Mouse (Mus musculus): ENCODE data around the gene Bcar1. TPM values are rescaled to one million over a fixed set of nuclear protein-coding genes. Genes with fewer than 3 reads are reported as not detected.
A peak's percentile ranks its signal among the peaks of the same experiment; 100 is the strongest.

Gene Bcar1
- total RNA-seq, 2 experiments from 2014 or later, result 66.1 to 69.7 TPM

DNA sequence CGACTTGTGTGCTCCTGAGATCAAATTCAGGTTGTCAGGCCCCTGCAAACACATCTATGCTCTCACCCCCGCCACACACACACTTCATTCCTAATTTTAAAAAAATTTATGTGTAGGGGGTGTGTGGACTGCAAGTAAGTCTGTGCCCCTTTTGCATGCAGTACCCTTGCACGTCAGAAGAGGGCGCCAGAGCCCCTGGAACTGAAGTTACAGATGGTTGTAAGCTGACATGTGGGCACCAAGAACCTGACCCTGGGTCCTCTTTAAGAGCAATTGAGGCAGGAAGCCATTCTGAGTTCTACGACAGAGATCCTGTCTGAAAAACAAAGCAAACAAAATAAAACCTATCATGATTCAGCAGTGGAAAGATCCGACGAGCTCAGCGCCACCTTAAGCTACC lies 67.4 kb downstream of the Bcar1 start:
- Histone ChIP-seq H3K27ac (no peak overlapping the region), H3K4me3 (no peak overlapping the region)
- peak; percentile 69 for TF ChIP-seq CTCF (conservative IDR thresholded peaks at IDR 0.05)
- DNase-seq (ENCODE audit: low spot score in 2 of 2), result no peak

DNA sequence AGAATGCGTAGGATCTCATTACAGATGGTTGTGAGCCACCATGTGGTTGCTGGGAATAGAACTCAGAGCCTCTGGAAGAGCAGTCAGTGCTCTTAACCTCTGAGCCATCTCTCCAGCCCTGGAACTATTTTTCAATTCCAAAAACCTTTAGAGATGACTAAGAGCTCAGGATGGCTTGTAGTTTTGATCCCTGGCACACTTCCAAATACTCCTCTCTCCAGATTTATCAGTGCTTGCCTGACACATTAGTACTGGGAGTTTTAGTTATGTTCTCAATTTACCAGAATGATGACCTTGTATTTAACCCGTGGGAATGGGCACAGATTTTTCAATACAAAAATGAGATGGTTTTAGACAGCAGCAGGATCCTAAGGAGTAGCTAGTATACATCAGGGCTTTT lies 76.9 kb downstream of the Bcar1 start:
- DNase-seq (ENCODE audit: low spot score in 2 of 2), result no peak
- 0 out of 2 replicates have a peak, but pooled peaks have one; percentile 7 for TF ChIP-seq CTCF (conservative IDR thresholded peaks at IDR 0.05)
- no peak overlapping the region for H3K4me3 ChIP-seq

DNA sequence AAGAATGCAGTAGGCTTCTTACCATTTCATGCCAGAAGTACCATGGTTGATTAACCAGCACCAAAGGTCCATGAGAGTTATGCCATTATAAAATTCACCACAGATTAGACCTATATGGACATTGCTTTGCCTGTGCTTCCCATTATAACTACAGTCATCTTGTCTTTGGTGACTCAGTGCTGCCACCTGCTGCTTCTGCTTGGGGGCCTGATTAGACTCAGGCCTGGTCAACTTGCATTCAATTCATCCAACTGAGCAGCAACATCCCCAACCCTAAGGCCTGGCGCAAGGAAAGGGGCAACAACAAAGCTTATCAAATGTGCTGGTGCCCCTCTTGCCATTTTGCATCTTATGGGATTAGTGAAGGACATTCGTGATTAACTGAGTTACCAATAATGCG lies 81.1 kb downstream of the Bcar1 start:
- peak; percentile 90 for TF ChIP-seq CTCF (conservative IDR thresholded peaks at IDR 0.05)
- DNase-seq (ENCODE audit: low spot score in 2 of 2), result peak; percentile 58 to 72
- H3K27ac ChIP-seq, result no peak overlapping the region
- H3K4me3 ChIP-seq, result no peak overlapping the region

More for the DNA sequence above, 76.9 kb downstream of the Bcar1 start:
- H3K27ac ChIP-seq, result no peak overlapping the region

Small RNA genes lying within 50 kb of the gene (microRNA-seq; reads per million reads assigned to microRNA genes)
- 0 reads per million in 2 experiments for gene Mir7076

Other genes starting within 250 kb of the Bcar1 start
- gene Wdr59, start 221.7 kb downstream of the Bcar1 start, total RNA-seq (2021), result 10 to 100 TPM; 24.1 to 24.2 TPM
- gene Znrf1, start 207.7 kb downstream of the Bcar1 start, total RNA-seq (2021), result 100 to 1,000 TPM; 105 to 107 TPM
- gene Ldhd, start 113.4 kb downstream of the Bcar1 start, total RNA-seq (2021), result 1 to 10 TPM; 6.8 to 7.8 TPM
- gene Zfp1, start 100.4 kb downstream of the Bcar1 start, total RNA-seq (2021), result 10 to 100 TPM; 24.0 to 25.1 TPM
- gene Ctrb1, start 52.8 kb downstream of the Bcar1 start, total RNA-seq (2021), result not detected
- 10 to 100 TPM; 76.3 to 81.2 TPM for gene Cfdp1, start 110.5 kb upstream of the Bcar1 start, total RNA-seq (2021)
- 1 to 10 TPM; 3.9 to 4.5 TPM for gene Tmem170, start 132.9 kb upstream of the Bcar1 start, total RNA-seq (2021)
- under 1 TPM; 0.44 to 0.79 TPM for gene Chst5, start 166.6 kb upstream of the Bcar1 start, total RNA-seq (2021)
- 10 to 100 TPM; 11.7 to 13.9 TPM for gene Tmem231, start 190.1 kb upstream of the Bcar1 start, total RNA-seq (2021)
- gene Gabarapl2, start 196.9 kb upstream of the Bcar1 start, total RNA-seq (2021), result 100 to 1,000 TPM; 208 to 225 TPM
- 1 to 10 TPM; 6.9 TPM for gene Adat1, start 248.5 kb upstream of the Bcar1 start, total RNA-seq (2021)

All from layer of hippocampus, adult 2 months (tissue).